Mouse (Mus musculus) layer of hippocampus, adult 18-20 months (tissue): Measurements from ENCODE around the gene Cadm2. TPM values are rescaled to one million over a fixed set of nuclear protein-coding genes. Genes with fewer than 3 reads are reported as not detected.

Source experiments
- DNase-seq, 2 experiments: peaks; one replicate each; pipeline ENCODE4 v3.0.0; 2022; ENCODE audit warnings: low spot score in 2 of 2
- total RNA-seq, 2 experiments: library from RNA; stranded (reverse); gene quantifications; 2 replicates each; pipeline ENCODE4 v1.2.3; 2021

Gene Cadm2
- total RNA-seq, 2 experiments from 2014 or later = 176 to 199 TPM

DNA sequence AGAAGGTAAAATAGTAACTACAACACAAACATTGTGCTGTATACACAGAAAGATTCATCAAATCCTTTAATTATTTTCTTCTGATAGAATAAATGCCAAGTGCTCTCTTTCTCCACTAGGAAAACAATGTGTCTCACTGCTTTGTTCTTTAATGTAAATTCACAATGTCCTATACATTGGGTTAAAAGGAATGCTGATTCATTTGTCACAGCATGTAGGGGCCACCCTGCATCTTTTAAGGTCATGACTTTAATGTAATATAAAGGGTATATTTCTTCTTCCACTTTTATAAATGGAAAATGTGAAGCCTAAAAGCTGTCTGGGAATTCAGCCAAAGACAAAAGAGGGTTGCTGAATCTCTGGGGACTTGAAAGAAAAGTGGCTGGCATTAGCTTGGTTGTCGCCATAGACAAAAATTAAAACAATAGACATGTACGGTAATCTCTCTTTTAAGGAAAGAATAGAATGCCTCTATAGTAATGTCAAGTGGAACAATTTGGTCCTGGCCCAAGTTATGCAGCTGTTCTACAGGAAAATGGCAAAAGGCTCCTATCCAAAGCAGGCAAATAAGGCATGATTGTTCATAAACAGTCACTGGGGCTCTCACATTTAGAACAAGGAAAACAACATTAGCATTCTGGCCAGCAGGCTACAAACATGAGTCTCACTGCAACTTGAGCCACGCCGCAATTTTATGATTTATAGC lies 851.9 kb downstream of the Cadm2 start:
- DNase-seq = peak in 1 of 2 experiments; percentile 51

DNA sequence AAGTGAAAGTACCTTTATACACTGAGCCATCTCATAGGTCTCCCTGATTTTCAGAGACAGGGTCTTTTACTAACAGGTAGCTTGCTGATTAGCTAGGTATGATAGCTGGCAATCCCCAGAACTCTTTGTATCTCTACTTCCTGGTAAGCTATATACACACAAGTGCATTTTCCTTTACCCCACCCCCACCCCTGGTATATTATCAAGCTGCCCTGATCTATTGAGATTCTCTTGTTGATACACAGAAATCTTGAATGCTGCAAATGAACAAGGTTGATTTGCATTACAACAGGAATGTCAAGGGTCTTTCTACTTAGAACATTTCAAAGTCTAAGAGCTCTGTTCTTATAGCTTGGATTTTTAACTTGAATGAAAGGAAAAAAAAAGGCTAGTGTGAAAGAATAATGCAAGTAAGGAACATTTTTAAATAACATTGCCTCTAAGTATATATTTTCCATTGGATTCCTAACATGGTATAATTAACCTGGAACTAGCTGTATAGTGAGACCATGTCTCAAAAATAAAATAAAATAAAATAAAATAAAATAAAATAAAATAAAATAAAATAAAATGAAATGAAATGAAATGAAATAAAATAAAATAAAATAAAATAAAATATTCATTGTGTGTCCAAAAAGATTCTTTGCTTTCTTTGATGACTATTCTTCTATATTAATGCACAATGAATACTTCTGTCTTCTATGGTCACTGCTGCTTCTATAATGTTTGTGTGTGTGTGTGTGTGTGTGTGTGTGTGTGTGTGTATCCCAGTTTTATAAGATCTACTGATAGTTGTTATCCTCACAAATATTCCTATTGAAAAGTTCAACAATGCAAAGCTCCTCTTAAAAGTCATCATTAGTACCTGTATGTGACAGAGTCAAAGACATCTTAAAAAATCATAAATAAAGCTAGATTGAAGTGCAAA lies 858.9 kb downstream of the Cadm2 start:
- no peak for DNase-seq

DNA sequence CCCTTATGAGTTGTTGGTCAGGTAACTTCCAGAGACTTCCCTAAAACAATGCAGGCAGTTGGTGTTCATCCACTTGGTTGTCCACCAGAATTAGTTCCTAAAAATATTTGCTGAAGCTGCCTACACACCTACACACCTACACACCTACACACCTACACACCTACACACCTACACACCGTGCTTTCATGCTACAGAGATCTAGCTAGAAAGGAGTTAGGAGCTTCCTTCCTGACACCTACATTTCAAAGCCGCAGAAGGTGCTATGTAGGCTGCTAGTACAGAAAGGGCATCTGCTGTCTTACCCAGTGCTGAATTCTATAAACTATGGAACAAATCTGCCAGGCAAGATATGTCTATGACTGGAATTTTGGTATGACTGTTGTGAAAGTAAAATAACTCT lies 872.2 kb downstream of the Cadm2 start:
- peak in 1 of 2 experiments; percentile 50 for DNase-seq

DNA sequence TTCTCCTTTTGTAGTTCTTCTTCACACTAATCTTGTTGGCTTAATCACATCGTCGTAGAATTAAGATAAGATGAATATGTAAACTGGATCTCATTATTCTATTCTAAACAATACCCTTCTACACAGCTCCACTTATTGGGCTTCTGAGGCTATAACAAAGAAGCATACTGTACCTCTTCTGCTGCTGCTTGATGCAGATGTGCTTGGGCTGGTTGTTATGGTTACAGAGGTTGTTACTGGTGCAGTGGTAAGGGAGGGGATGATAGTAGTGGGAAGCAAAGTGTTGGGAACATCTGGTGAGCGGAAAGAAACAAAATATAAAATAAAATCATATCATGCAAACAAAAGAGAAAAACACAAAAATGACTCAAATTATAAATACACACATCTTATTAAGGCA lies 889.5 kb downstream of the Cadm2 start:
- DNase-seq = no peak

DNA sequence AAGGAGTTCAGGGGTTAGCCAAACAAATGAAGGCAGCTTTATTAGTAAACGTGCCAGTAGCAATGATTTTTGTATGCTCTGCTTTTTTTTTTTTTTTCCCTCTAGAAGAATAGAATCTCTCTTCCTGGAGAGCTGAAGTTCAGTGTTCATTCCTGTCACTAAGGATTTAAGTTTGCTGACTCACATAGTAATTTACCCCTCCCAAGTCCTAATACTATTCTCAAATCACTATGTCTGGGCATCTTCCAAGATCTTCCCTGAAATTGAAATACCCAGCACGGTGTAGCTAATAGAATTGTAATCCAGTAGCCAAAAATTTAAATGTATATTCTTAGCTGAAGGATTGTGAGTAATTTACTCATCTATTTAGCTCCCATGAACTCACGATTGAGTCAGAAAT lies 914.2 kb downstream of the Cadm2 start:
- DNase-seq = no peak

DNA sequence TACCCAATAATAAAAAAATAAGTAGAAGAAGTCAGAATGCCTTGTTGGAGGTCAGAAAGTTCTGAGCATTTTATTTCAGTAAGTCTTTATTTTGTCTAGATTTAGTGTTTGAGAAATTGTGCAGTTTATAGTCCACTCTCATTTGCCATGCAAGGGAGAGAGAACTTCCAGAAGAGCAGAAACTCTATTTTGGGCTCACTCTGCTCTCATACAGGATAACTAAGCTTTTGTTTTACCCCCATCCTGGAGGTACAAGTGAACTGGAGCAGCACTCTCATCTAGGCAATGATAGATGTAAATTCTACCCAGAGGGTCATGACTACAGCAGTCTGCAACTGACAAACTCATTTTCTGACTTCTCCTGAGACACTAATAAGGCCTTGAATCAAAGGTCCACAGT lies 925.9 kb downstream of the Cadm2 start:
- DNase-seq = peak; percentile 1 to 42

DNA sequence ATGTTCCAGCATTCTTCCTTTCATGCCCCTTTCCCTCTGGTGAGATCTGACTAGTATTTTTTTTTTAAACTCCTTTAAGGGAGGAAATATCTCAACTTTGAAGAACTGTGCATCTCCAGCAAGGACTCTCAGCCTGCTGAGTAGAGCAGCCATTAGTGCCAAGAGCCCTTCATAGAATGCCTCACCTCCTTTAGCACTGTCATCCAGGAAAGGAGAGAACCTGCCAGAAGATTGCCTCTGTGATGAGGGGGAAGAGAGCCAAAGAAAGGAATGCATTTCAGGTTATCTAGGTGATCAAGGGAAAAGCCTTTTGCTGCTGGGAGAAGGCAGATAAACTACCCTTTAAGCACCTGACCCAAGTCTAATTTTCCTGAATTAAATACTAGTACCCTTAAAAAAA lies 943.5 kb downstream of the Cadm2 start:
- no peak for DNase-seq

DNA sequence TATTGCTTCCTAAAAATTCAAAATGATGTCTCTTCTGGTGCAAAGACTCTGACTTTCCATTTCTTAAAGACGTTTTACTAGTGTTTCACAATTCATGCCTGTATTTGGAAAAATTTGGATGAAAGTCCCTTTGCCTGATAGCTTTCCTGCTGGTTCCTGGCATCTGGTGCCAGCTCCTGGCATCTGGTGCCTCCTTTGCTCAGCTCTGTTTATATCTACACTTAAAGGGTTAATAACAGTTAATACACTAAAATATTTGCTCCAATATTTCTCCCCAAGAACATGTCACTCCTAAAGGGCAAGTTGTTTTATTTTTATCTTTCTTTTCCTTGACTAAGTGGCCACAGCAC lies 969.7 kb downstream of the Cadm2 start:
- peak in 1 of 2 experiments; percentile 8 for DNase-seq

DNA sequence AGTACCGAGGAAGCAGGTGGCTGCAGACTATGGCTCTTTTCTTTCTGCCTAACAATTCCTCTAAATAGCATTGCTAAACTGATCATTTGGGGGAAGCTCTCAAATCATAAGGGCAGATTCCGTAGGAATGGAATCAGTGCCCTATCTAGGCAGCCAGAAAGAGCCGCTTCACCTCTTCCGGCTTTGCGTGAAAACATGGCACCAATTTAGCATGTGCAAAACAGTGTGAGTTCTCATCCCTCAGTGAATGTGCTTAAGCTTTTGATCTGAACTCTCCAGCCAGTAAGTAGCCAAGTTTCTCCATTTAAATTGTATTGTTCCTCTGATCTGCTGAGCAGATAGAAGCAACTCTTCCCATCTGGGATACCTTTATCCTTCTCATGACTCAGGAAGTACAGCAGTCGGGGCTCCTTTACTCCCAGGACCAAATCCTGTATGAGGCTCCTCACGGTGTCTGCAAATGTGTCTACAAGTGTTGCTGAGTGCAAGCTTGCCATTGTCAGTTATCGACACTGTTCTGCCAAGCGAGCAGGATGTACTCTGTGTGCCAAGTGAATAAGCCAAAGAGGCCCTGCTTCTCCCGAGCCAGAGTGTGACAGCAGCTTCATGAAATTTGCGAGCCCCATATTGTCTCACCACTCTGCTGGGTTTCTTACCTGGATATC lies 970.2 kb downstream of the Cadm2 start:
- DNase-seq = peak; percentile 35 to 76

DNA sequence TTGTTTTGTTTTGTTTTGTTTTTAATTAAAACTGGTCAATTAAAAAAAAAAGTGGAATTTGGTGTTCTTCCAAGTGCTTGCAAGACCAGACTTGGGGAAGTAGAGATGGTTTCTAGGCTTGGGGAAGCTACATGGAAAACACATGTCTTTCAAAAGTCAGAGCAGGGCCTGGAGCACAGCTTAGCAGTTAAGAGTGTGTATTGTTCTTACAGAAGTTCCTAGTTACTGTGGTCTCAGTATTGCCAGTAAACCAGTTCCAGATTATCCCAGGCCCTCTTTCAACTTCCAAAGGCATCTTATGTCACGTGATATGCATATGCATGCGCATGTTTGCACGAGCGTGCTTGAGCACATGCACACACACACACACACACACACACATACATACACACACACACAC lies 972.9 kb downstream of the Cadm2 start:
- DNase-seq = no peak

DNA sequence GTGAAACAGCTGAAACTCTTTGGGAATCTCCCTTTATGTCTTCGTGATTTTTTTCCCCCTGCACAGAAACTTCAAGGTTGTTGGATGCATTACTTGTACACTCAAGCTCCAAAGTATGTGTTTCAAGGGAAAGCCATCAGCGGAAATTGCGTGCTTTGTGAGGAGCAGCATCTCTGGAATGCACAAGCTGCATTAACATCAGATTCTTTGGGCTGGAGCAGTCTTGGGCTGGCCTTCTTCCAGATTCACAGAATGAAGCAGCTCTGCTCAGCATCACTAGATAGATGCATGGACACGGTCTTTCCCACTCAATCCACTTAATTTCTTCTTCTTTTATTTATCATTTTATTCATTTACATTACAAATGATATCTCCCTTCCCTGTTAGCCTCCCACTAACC lies 977.1 kb downstream of the Cadm2 start:
- DNase-seq = no peak

DNA sequence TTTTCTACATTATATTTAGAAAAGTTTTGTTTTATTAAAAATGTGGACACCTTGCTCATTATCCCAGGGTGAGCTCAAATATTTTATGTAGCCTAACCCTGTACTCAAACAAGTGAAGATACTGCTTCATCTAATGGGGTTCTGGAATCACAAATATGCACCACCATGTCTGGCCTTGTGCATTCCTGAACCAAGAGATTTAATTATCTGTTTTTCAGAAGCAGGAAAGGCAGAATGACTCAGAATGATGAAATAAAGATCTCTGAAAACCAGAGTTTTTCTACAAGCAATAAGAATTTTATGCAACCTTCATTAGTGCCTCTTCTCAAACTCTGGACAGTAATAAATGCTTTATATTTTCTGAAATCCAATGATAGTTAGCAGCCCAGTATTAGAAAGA lies 993.2 kb downstream of the Cadm2 start:
- DNase-seq = no peak

DNA sequence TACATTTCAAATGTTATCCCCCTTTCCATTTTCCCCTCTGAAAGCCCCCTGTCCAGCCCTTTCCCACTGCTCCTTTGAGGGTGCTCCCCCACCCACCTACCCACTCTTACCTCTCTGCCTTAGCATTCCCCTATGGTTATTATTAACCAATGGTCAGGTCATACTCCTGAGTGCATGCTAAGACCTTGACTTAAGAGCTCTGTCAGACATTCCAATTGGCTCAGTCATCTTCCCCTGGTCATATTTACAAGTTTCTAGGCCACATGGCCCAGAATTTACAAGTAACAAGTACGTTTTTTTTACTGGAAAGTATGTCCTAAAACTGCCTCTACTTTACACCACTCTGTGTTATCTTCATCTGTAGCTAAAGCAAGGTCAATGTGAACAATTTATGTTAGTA lies 998.3 kb downstream of the Cadm2 start:
- DNase-seq = no peak

DNA sequence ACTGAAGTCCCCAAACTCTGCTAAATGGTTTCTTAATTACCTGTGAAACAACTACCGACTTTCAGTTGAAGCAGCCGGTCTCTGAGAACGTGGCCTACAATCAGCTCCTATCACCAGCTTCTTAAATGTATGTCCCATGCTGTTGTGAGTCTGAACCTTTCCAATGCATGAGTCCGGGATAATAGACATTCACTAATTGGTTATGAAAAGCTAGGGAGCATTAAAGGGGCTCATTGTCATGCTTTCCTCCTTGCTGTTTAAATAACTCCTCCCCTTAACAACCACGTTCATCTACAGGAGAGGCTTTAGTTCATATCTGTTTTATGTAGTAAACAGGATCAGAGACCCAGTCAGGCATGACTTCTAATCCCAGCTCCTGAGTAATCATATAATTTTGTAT lies 1008.1 kb downstream of the Cadm2 start:
- DNase-seq = no peak
